ENCODE assay signal across 7 mouse cellular contexts in genomic region chr2:151972880-151973594, GRCm38 (mm10). TPM values are rescaled to one million over a fixed set of nuclear protein-coding genes. Genes with fewer than 3 reads are reported as not detected.
DNase-seq lines count a peak whose midpoint lies in the region; ATAC-seq and TF ChIP-seq lines count a peak whose summit lies in the region.

No protein-coding gene starts in this region.

- peak; percentile 53 for ATAC-seq in CD4-positive, CD25-positive, alpha-beta regulatory T cell, adult 4 months
- no peak for ATAC-seq in heart, embryonic 11.5 days (replicated peaks; ENCODE audit: insufficient number of reproducible peaks, low FRiP score, low TSS enrichment)
- 0 out of 2 replicates have a peak, but pooled peaks have one; percentile 14 for ATAC-seq in midbrain, postnatal 0 days (ENCODE audit: low FRiP score)

- TF ChIP-seq CTCF in liver, adult 2 months (IDR thresholded peaks at IDR 0.05; ENCODE audit: low read depth, low read length): no peak
- TF ChIP-seq CTCF in midbrain, postnatal 0 days (IDR thresholded peaks at IDR 0.05): no peak

- H3K9ac ChIP-seq in ES-E14 (ENCODE audit: insufficient read depth, low read depth, low read length, poor library complexity, severe bottlenecking): peak overlapping the region; percentile 33; the same call in 1 of the 2 replicates
- peak overlapping the region; percentile 31; the same call in 1 of the 2 replicates for H3K9ac ChIP-seq in heart, embryonic 11.5 days (ENCODE audit: low read depth, low read length)
- H3K9ac ChIP-seq in liver, adult 2 months (ENCODE audit: low read depth, low read length): peak overlapping the region; percentile 13; the same call in 1 of the 2 replicates
- no peak overlapping the region; the same call in 1 of the 2 replicates for H3K9ac ChIP-seq in midbrain, postnatal 0 days (replicated peaks; ENCODE audit: low read length, poor library complexity, severe bottlenecking)

- peak overlapping the region; percentile 65 for H3K4me2 ChIP-seq in heart, embryonic 11.5 days
- H3K4me2 ChIP-seq in midbrain, postnatal 0 days (ENCODE audit: low read depth, low read length, poor library complexity, severe bottlenecking): peak overlapping the region; percentile 45

- H3K27me3 ChIP-seq in heart, embryonic 11.5 days (ENCODE audit: control insufficient read depth, insufficient read depth, low read length): peaks cover 45% of the 10 kb centered on the region
- no peaks in the 10 kb centered on the region for H3K27me3 ChIP-seq in liver, adult 2 months (ENCODE audit: control insufficient read depth, insufficient read depth, low read length)
- H3K27me3 ChIP-seq in midbrain, postnatal 0 days (ENCODE audit: insufficient read depth, low read length): no peaks in the 10 kb centered on the region

- no peak overlapping the region for H3K27ac ChIP-seq in ES-E14 (ENCODE audit: insufficient read depth, low read depth, low read length, poor library complexity, severe bottlenecking)
- no peak overlapping the region for H3K27ac ChIP-seq in heart, embryonic 11.5 days (ENCODE audit: low read depth, low read length)
- H3K27ac ChIP-seq in liver, adult 2 months (replicated peaks; ENCODE audit: insufficient read depth, low read depth, low read length): peak overlapping the region; percentile 5; the same call in 1 of the 2 replicates
- H3K27ac ChIP-seq in midbrain, postnatal 0 days (ENCODE audit: low read depth, low read length): no peak overlapping the region

- peaks cover 16% of the 10 kb centered on the region for H3K36me3 ChIP-seq in ES-E14 (ENCODE audit: control insufficient read depth, insufficient read depth, low read length, poor library complexity, severe bottlenecking)
- no peaks in the 10 kb centered on the region for H3K36me3 ChIP-seq in heart, embryonic 11.5 days (ENCODE audit: control insufficient read depth, insufficient read depth, low read length)
- no peaks in the 10 kb centered on the region for H3K36me3 ChIP-seq in liver, adult 2 months (ENCODE audit: control insufficient read depth, insufficient read depth, low read length)
- H3K36me3 ChIP-seq in midbrain, postnatal 0 days (ENCODE audit: insufficient read depth, low read length): no peaks in the 10 kb centered on the region

- TF ChIP-seq POLR2A in liver, adult 2 months (IDR thresholded peaks at IDR 0.05; ENCODE audit: extremely low read depth, insufficient read depth, low read length): no peak

- no peaks in the 10 kb centered on the region for H3K79me2 ChIP-seq in liver, adult 2 months (ENCODE audit: control insufficient read depth, insufficient read depth, low read length)

- peak overlapping the region; percentile 38 to 64 for H3K4me3 ChIP-seq in ES-E14 (ENCODE audit: insufficient read depth in 1 of 2, low read depth in 1 of 2, low read length in 2 of 2, poor library complexity in 1 of 2, severe bottlenecking in 1 of 2)
- H3K4me3 ChIP-seq in heart, embryonic 11.5 days (ENCODE audit: low read depth, low read length): peak overlapping the region; percentile 26
- H3K4me3 ChIP-seq in liver, adult 2 months (ENCODE audit: insufficient read depth, low read depth, low read length): peak overlapping the region; percentile 53; the same call in 1 of the 2 replicates
- H3K4me3 ChIP-seq in midbrain, postnatal 0 days (ENCODE audit: low read depth, low read length): peak overlapping the region; percentile 25

- no peak for DNase-seq in ES-E14 (ENCODE audit: low read depth, low spot score)
- DNase-seq in liver, adult 2 months (ENCODE audit: extremely low read depth, low read depth, low spot score): peak; percentile 70
- DNase-seq in midbrain, postnatal 0 days (ENCODE audit: low spot score): peak; percentile 69
- peak; percentile 68 for DNase-seq in urinary bladder, postnatal 14 days (ENCODE audit: low spot score)
- DNase-seq in gastrocnemius, postnatal 4 days (ENCODE audit: low spot score in 2 of 2): no peak

- H3K4me1 ChIP-seq in ES-E14 (ENCODE audit: control insufficient read depth in 2 of 2, insufficient read depth in 2 of 2, low read length in 2 of 2, poor library complexity in 1 of 2): peaks cover 11 to 34% of the 10 kb centered on the region in 2 experiments; a peak in 3 of 4 replicates
- H3K4me1 ChIP-seq in heart, embryonic 11.5 days (ENCODE audit: control insufficient read depth, insufficient read depth, low read length): peaks cover 28% of the 10 kb centered on the region
- H3K4me1 ChIP-seq in liver, adult 2 months (ENCODE audit: control insufficient read depth, insufficient read depth, low read length): peaks cover 23% of the 10 kb centered on the region
- peaks cover 16% of the 10 kb centered on the region; the same call in 1 of the 2 replicates for H3K4me1 ChIP-seq in midbrain, postnatal 0 days (ENCODE audit: insufficient read depth, low read length)

- in situ Hi-C loops in ES-E14 (cut with MboI; ENCODE audit: low sequenced_read_pairs in 2 of 2, unreplicated experiment in 2 of 2): no loop called here

- H3K9me3 ChIP-seq in ES-E14 (ENCODE audit: control insufficient read depth, insufficient read depth, low read depth, low read length): no peaks in the 10 kb centered on the region
- H3K9me3 ChIP-seq in heart, embryonic 11.5 days (replicated peaks; ENCODE audit: control insufficient read depth, low read length): no peaks in the 10 kb centered on the region
- no peaks in the 10 kb centered on the region for H3K9me3 ChIP-seq in midbrain, postnatal 0 days (ENCODE audit: low read length)

- WGBS in heart, embryonic 11.5 days (ENCODE audit: insufficient replicate concordance): 15% methylated on average over 23 of the region's 23 CpGs
- 23% methylated on average over 23 of the region's 23 CpGs for WGBS in liver, adult 2 months
- WGBS in midbrain, postnatal 0 days: 13% methylated on average over 23 of the region's 23 CpGs

TF ChIP-seq in ES-E14, 5 proteins besides CTCF, POLR2A, EP300 and RAD21:
- no peak for TF ChIP-seq MAFK (IDR thresholded peaks at IDR 0.05; ENCODE audit: insufficient read depth, low read depth, low read length)
- TF ChIP-seq ZNF384 (IDR thresholded peaks at IDR 0.05; ENCODE audit: low read depth, low read length): no peak
- no peak for TF ChIP-seq ZC3H11A (IDR thresholded peaks at IDR 0.05; ENCODE audit: borderline replicate concordance, low read depth, low read length)
- no peak for TF ChIP-seq CHD2 (IDR thresholded peaks at IDR 0.05; ENCODE audit: low read depth, low read length)
- no peak for TF ChIP-seq HCFC1 (IDR thresholded peaks at IDR 0.05; ENCODE audit: borderline replicate concordance, insufficient read depth, low read length)

RNA-seq across cellular contexts. Expression of gene Fam110a, which starts 7.0 kb away (rescaled TPM):
- 10 to 100 TPM; 16.2 to 31.3 TPM for polyA plus RNA-seq in CD4-positive, CD25-positive, alpha-beta regulatory T cell, adult 4 months (2017; shearing (Covaris generic))
- 5.8 and 6.3 TPM in 2 replicates for total RNA-seq in ES-E14 (2012; rRNA removed)
- polyA plus RNA-seq in heart, embryonic 11.5 days (2014; fragmentation: Nextera tagmentation; extraction: Ambion mirVana): 9.7 and 10.5 TPM in 2 replicates
- 0.83 and 1.3 TPM in 2 replicates for total RNA-seq in liver, adult 2 months (2014; rRNA removed)
- polyA plus RNA-seq in liver, adult 2 months (2012; rRNA removed): 3.3 and 5.5 TPM in 2 replicates
- 25.9 and 28.7 TPM in 2 replicates for total RNA-seq in midbrain, postnatal 0 days (2014; rRNA removed)
- polyA plus RNA-seq in midbrain, postnatal 0 days (2015; fragmentation: Nextera tagmentation; extraction: Ambion mirVana): 36.1 and 43.5 TPM in 2 replicates
- total RNA-seq in gastrocnemius, postnatal 4 days (2021): 10 to 100 TPM; 11.1 to 14.3 TPM

RNA-seq across cellular contexts. Expression of gene Slc52a3, which starts 23.3 kb away (rescaled TPM):
- 10 to 100 TPM in 1 of 2 experiments, 1 to 10 TPM in 1; 8.6 to 16.0 TPM for polyA plus RNA-seq in CD4-positive, CD25-positive, alpha-beta regulatory T cell, adult 4 months (2017; shearing (Covaris generic))
- total RNA-seq in ES-E14 (2012; rRNA removed): 4.4 and 7.3 TPM in 2 replicates
- polyA plus RNA-seq in heart, embryonic 11.5 days (2014; fragmentation: Nextera tagmentation; extraction: Ambion mirVana): 0.80 and 0.86 TPM in 2 replicates
- 0.18 and 0.20 TPM in 2 replicates for total RNA-seq in liver, adult 2 months (2014; rRNA removed)
- 0.48 and 0.62 TPM in 2 replicates for polyA plus RNA-seq in liver, adult 2 months (2012; rRNA removed)
- 2.6 and 3.5 TPM in 2 replicates for total RNA-seq in midbrain, postnatal 0 days (2014; rRNA removed)
- 2.2 and 2.6 TPM in 2 replicates for polyA plus RNA-seq in midbrain, postnatal 0 days (2015; fragmentation: Nextera tagmentation; extraction: Ambion mirVana)
- total RNA-seq in gastrocnemius, postnatal 4 days (2021): 1 to 10 TPM; 1.3 to 1.6 TPM

Comparison
In these comparisons a context has a peak if more than half of its experiments do, and no peak if none do; other contexts are left out.
1. DNase-seq: peak in liver, adult 2 months (single experiment), midbrain, postnatal 0 days (single experiment) and urinary bladder, postnatal 14 days (single experiment); none in ES-E14 (single experiment) and gastrocnemius, postnatal 4 days (0 of 2).
2. Peak in every context shown above with its lines, with median percentiles within 50 percentile points of each other: H3K4me3 ChIP-seq.